Mouse (Mus musculus) lung, adult 2 months (tissue): ENCODE results near the gene Tbc1d10a.

Experiments
- CTCF ChIP-seq: fragments of 200-500 bp; IDR thresholded peaks from 2 replicates; pipeline ENCODE4 v1.5.1; 2011; ENCODE audit warnings: mild to moderate bottlenecking, low read length, control low read depth; ENCODE audit not compliant: insufficient read depth
- POLR2A ChIP-seq: fragments of 200-500 bp; IDR thresholded peaks from 2 replicates; pipeline ENCODE4 v1.6.1; 2011; ENCODE audit warnings: low read depth, mild to moderate bottlenecking, control low read depth, low read length, borderline replicate concordance; ENCODE audit errors: extremely low read depth

- no peak for TF ChIP-seq CTCF
- TF ChIP-seq POLR2A: no peak
Measured at GRCm38 (mm10) chr11:4143281-4144062, 43.1 kb upstream of the Tbc1d10a start.
